Mouse (Mus musculus) heart, adult 2 months (tissue): ENCODE measurements around the gene Sec13.

Experiments
- CTCF ChIP-seq: fragments of 200-600 bp; IDR thresholded peaks from 2 replicates; pipeline ENCODE4 v1.8.1; 2022; ENCODE audit warnings: antibody characterized with exemption, mild to moderate bottlenecking, moderate library complexity
- EP300 ChIP-seq: fragments of 200-500 bp; IDR thresholded peaks from 2 replicates; pipeline ENCODE4 v1.6.1; 2011; ENCODE audit warnings: low read depth, low read length, control low read depth; ENCODE audit not compliant: insufficient read depth
- POLR2A ChIP-seq: fragments of 200-500 bp; IDR thresholded peaks from 2 replicates; pipeline ENCODE4 v1.6.1; 2011; ENCODE audit warnings: mild to moderate bottlenecking, low read depth, low read length, control low read depth; ENCODE audit not compliant: insufficient read depth

- TF ChIP-seq CTCF (peak; percentile 46), EP300 (no peak), POLR2A (peak; percentile 63)
Measured at GRCm38 (mm10) chr6:113696582-113697221, 43.8 kb downstream of the Sec13 start, which contains the start of gene Tatdn2.
